Mouse (Mus musculus) right cerebral cortex, postnatal 25 days (tissue): ENCODE measurements around the gene Itk.

Experiments used
- DNase-seq: peaks from one replicate; pipeline ENCODE4 v3.0.0; 2022

Itk gene

GRCm38 (mm10) chr11:46305881-46306520, 83.3 kb downstream of the Itk start:
- no peak for DNase-seq

- no peak for DNase-seq
Observed at GRCm38 (mm10) chr11:46304864-46305710, 84.2 kb downstream of the Itk start.

DNA sequence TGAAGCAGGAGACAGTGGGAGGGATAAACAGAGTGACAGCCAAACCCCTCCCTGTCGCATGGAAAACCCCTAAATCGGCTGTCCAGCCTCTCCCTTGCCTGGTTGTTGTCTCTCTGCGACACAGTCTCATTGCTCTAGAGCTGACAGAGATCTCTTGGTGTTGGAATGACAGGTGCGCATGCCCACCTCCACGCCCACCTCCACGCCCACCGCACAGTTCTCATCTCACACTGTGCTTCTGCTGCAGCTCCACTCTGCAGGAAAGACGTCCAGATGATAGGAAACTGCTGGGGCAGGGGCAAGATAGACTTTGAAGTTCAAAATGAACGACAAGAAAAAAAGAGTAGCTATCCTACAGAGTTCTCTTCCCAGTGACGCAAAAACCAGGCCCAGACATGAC, 85.2 kb downstream of the Itk start:
- DNase-seq, result no peak

DNA sequence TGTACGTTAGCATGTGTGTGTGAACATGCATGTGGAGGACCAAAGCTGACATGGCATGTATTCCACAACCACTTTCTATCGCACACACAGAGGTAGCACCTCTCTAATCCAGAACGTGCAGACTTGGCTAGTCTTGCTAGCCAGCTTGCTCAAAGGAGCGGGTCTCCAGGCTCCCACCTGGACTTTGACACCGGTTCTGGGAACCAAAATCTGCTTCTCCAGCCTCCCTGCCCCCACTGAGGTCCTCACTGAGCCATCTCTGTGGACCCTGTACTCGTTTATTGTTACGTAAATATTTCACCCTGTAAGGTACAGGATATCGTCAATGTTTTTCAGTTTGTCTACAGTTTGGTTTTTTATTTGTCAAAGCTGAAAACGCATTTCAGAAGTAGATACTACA, 86.8 kb downstream of the Itk start:
- no peak for DNase-seq

- peak; percentile 71 for DNase-seq
Observed at GRCm38 (mm10) chr11:46301579-46302248, 87.6 kb downstream of the Itk start.

GRCm38 (mm10) chr11:46299901-46300300, 89.4 kb downstream of the Itk start:
- DNase-seq, result no peak

DNA sequence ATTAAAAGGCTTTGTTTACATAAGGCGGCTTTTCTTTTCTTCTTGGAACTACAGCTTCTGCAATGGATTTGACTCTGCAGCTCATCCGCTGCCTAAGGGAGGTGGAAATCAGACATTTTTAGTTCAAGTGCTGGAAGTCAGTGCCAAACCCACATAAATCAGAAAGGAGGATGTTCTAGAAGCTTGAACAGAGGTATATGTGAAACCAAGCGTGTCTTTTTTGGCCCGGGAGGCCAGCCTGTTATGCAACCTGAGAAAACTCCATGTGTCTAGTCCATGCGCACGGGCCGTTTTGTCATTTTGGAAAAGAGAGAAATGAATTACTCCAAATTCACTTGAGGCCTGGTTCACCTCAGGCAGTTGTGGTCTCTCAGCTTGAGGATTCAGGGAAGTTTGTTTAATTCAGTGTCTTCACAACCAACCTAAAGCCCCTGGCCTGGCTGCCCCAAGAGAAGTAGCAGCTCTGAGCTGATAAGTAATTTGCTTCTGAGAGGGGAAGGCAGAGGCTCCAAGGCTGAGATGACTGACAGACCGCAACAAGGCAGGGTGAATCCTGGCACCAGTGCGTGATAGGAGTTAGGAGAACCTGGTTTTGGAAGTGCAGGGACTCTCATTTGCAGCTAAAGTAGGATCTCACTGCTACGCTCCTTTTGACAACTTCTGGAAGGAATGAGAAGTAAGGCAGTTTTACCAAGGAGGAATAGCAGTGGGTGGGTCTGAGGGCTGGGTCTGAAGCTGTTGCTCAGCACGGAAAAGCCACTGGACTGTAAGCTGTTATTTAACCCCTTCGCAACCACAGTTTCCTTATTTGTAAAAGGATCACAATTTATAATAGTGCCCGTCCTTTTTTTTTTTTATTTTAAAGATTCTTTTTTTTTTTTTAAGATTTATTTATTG, 90.2 kb downstream of the Itk start:
- peak; percentile 31 for DNase-seq

DNA sequence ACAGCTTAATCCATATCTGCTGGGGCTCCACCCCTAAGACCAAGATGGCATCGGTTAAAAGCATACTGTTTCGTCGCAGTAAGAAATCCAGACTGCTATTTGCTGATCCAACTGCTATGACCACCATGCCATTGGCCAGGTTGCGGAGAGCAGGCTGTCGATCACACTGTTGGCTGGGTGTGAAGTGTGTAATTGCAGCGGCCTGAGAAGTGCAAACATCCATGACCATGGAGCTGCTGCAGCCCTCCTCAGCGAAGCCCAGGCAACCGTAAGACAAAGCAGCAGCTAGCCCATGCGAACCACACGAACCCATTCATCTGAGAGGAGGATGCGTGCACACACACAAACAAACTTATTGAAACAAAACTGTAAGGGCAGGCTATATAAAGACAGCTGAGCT, 94.9 kb downstream of the Itk start:
- no peak for DNase-seq

DNA sequence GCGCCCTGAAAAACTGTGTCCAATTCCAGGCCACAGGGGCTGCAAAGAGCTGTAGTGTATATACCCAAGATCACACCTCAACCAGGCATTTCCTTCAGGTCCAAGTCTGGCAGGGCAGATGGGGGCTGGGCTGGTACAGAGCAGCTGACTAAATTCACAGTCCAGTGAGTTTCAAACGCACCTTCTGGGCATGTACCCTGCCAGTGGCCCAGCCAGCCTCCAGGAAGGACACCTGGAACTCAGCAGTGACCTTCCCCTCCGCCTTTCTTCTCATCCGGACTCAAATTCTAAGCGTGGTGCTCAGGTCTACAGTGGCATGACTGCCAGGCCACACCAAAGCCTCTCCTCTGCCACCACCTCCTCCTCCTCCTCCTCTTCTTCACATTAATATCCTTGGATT, 95.8 kb downstream of the Itk start:
- DNase-seq, result no peak

GRCm38 (mm10) chr11:46290988-46291405, 98.3 kb downstream of the Itk start:
- no peak for DNase-seq

DNA sequence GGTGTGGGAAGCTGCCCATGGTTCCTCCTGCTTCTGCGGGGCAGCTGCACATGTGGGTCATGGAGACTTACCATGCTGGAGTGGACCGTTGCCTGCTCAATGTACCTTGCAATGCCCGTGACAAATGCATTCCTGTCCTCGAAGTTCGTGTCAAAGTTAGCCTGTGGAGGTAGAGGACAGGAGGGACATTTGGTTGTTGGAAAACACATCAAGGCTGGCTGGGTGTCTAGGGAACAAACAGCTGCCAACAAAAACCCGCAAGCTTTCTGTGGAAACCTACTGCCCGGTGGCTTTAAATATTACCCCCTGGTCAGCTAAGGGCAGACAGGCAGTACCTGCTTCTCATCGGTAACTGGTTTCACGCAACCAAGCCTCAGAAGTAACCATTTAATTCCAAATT, 99.8 kb downstream of the Itk start:
- no peak for DNase-seq

GRCm38 (mm10) chr11:46289022-46289421, 100.3 kb downstream of the Itk start:
- no peak for DNase-seq

GRCm38 (mm10) chr11:46288091-46288490, 101.2 kb downstream of the Itk start:
- no peak for DNase-seq

DNA sequence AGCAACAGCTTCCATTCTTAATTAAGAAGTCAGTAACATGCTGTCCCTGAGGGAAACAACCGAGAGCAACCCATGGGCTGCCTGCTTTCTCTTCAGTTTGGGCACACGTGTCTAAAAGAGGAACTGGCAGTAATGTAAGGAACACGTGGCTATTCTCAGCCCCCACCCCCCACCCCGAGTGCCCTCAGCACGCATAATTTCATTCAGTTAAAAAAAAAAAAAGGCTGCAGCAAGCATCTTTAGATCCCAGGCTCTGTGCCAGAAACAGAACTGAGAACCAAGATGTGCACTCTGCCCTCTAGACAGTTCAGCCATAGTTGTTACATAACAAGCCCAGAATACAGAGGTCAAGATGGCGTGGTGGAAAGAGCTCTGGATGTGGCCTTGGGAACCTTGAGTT, 102.5 kb downstream of the Itk start:
- DNase-seq, result no peak

DNA sequence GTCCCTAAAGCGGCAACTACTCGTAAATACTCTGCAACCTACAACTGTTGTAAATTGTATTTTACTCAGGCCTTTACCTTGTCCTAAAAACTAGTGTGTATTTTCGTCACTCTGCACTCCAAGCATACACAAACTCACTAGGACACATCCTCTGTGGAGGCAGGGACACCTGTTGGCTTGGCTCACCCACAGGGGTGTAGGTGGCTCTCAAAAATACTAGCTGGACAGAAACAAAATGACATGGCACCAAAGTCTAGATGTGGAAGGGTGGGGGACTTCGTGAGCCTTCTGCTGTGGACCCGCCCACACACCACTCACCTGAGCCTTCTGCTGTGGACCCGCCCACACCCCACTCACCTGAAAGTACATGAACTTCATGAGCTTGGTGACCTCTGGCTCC, 105.5 kb downstream of the Itk start:
- no peak for DNase-seq

DNA sequence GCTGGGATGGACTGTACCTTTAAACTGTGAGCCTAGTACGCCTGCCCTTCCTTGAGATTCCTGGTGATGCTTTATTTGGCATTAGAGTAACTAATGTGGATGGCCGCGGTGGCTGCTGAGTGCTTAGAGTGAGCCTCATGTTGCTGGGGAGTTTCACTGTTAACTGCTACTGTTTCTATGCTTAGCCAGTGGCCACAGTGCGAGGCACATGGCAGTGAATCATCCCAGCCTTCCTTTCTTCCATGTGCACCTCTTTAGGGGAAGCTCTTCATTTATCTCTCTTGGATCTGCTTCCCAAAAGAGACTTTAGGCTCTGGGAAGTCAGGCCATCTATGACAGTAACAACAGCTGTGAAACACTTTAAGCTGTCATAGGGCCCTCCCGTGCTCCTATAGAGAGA, 106.7 kb downstream of the Itk start:
- no peak for DNase-seq

DNA sequence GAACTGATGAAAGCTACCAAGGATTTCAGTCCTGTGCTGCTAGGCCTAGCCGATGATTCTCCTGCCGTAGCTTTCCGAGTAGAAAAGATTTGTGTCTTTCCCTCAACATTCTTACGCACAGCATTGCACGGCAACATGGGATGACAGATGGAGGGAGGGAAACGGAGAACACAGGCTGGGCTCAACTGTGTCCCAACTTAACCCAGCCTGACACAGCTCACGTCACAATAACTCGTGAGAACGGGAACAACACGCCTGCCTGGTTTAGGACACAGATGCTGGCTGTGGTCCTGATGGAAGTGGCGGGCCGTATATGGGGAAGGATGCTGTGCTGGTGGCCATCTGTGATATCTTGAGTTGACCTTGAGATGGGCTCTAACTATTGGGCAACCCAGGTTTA, 110.6 kb downstream of the Itk start:
- no peak for DNase-seq

GRCm38 (mm10) chr11:46278140-46278539, 111.2 kb downstream of the Itk start:
- DNase-seq, result no peak

GRCm38 (mm10) chr11:46276778-46277177, 112.5 kb downstream of the Itk start:
- DNase-seq, result no peak

GRCm38 (mm10) chr11:46276168-46276567, 113.1 kb downstream of the Itk start:
- DNase-seq, result no peak

- peak; percentile 68 for DNase-seq
Observed at GRCm38 (mm10) chr11:46275302-46275701, 114.0 kb downstream of the Itk start.
